Mouse (Mus musculus) monocyte, adult 2 months (primary cell): ENCODE measurements around the gene Slc22a21.
"Not testable (repeated sequence)": the region's sequence is repeated elsewhere in the genome, so short reads cannot be mapped to it uniquely, and the experiment has no call there.

Experiments
- DNase-seq, 2 experiments: peaks; one replicate each; pipeline ENCODE4 v3.0.0; 2022; ENCODE audit warnings: low spot score in 2 of 2, low read depth in 1 of 2

Slc22a21 gene

DNA sequence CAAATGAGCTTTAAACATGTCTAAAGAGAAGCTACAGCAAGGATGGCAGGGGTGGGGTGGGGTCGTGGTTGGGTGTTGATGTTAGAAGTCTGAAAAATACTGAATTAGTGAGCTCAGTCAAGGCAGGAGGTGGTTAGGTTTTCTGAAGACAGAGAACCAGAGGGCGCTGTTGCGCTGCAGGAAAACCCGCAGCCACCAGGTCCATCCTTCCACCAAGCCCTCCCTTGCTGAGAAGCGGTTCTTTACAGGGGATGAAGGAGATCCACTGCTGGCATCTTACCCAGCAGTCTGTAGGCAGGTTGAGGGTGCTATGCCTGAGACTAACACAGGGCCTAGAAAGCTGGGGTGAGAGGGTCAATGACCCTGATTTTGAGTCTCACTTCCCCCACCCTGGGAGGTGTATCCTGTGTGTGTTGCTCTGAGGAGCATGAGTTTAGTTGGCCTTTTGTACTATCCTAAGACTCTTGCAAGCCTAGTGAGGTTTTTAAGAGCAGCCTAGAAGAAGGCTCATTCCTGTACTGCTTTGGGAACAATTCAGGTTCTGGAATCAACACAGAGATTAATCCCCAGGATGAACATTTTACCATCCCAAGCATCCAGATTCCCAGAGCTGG, 22.1 kb upstream of the Slc22a21 start:
- peak in 1 of 2 experiments; percentile 18 for DNase-seq

DNA sequence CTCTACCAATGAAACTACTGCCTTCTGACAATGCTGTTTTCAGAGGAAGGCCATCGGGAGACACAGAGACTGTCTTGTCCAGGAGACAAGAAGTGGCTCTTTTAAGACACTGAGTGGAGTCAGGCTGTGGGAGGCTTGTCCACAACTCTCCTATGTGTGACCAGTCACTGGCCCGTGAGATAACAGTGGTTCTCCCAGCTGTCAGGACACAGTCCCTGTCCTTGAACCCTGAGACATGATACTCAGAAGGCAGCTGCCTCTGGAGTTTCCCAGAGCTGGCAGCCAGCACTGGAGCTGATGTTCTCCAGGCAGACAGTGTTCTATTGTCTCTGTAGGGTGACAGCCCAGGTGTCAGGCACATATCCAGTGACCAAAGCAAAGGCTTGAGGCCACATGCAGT, 17.5 kb upstream of the Slc22a21 start:
- no peak for DNase-seq

- no peak for DNase-seq
These were observed 12.1 kb upstream of the Slc22a21 start for GRCm38 (mm10) chr11:53992264-53992663.

- no peak for DNase-seq
These were observed 9.1 kb upstream of the Slc22a21 start for GRCm38 (mm10) chr11:53989232-53989631.

DNA sequence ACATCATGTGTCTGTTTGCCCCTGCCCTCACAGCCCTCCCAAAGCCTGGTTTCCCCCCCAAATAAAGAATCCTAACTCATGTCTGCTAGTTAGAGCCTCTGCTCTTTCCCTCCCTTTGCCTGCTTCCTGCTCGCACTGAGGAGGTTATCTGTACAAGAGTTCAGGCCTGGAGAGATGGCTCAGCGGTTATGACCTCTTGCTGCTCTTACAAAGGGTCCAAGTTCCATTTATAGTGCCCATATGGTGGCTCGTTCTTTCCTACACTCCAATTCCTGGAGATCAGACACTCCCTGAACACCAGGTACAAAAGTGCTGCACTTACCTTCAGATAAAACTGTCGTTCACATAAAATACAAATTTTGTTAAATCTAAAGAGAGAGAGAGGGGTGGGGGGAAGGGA, 7.9 kb upstream of the Slc22a21 start:
- no peak for DNase-seq

DNA sequence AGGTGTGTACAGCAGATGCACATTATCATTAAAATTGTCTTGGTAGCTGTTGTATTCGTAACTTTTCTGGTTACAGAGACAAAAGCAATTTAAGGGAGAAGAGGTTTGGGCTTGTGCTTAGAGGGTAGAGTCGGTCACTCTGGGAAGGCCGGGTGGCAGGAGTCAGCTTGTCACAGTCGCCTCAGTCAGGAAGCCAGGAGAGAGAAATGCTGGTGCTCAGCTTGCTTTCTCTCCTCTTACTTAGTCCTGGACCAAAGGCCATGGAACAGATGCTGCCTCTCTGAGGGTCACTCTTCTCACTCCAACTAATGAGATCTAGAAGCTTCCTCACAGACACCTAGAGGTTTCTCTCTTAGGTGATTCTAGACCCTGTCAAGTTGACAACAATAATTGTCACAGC, 1.3 kb upstream of the Slc22a21 start:
- DNase-seq = no peak

DNA sequence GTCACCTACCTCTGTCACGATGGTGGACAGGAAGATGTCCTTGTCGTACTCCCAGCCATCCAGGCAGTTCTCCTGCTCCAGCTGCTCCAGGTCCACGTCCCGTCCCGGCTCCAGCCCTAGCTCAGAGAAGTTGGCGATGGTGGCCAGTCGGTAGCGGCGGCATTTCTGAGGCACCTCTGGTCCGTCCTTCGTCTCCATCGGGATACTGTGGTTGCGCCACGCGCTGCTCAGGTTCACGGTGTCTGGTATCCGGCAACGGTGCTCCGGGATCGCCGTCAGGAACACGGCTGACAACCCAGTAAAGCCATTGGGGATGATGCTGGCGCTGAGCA, 710 bp downstream of the Slc22a21 start:
- DNase-seq = not testable (repeated sequence)

DNA sequence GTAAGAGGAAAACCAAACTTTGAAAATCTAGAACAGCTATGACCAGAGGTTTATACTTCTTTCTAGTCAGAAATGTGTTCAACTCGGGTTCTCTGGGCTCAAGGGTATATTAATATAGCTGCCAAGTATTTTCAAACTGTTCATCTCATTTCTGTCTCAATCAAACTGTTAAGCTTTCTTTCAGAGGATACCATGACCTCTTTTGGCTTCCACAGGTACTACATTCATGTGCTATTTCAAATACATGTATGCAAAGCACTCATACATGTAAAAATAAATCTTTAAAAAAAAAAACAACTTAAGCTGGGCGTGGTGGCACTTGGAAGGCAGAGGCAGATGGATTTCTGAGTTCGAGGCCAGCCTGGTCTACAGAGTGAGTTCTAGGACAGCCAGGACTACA, 2.5 kb downstream of the Slc22a21 start:
- DNase-seq = no peak

DNA sequence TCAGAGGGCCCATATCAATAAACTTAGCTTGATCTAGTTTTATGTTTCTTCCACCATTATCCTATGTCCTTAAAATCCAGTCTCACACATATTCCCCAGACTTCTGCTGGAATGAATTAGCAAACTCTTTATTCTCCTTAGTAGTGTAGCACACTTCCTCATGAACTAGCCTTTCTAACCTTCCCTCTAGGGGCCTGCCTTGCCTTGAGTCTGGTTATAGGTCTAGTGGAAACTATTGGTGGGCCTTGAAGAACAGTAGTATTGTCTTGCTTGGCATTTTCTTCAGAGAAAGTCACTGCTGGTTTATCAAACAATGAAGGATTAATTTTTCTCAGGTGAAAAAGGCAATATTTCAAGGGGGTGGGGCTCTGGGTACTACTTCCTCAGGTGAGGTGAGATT, 4.6 kb downstream of the Slc22a21 start:
- no peak for DNase-seq

DNA sequence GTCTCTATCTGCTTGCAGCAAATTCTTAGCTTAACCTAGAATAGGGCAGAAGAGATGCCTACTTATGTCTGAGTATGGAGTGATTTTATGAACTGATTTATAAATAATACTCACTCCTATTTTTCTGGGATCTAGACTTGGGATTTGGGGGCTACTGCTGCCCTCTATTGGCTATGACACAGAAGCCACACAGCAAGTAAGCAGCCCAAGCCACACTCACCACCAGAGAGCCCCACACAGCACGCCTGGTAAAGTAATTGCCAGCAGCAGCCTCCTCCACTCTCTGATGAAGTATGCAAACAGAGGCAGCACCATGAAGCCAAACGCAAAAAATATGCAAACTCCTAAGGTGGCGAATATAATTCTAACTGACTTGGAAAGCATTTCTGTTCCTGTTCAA, 21.1 kb downstream of the Slc22a21 start:
- DNase-seq = no peak

GRCm38 (mm10) chr11:53958176-53958575, 22.0 kb downstream of the Slc22a21 start:
- not testable (repeated sequence) for DNase-seq

GRCm38 (mm10) chr11:53956636-53957035, 23.5 kb downstream of the Slc22a21 start:
- DNase-seq = no peak

DNA sequence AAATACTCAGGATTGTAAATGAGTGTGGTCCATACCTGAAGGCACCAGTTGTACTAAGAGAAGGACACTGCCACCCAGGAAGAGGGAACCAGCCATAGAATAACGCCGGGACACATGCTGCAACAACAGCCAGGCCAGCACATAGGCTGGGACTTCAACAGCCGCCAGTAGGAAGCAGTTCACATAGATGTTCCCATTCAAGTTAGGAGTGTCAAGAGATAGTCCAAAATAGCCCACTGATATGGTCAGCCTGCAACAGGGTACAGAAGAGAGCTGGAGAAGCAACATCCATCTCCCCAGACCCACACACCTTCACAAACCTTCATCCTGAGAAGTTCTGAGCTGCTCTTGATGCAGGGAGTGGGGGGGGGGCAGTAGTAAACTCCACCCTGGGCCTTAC, 25.5 kb downstream of the Slc22a21 start:
- DNase-seq = no peak

DNA sequence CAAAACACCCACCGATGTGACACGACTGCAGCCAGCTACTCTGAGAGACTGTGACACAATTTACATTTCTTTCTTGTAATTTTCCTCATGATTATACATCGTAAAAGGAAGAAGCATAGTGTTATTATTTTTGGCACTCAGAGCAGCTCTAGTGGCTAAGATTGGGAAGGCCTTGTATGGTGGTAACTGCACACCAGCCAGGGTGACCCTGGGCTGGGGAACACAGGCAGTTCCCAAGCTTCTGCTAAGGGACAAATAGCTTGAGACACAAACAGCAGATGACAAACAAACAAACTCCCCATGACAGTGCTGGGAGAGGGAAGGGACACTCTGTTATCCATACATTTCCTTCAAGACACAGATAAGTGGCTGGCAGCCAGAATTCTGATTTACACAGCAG, 30.0 kb downstream of the Slc22a21 start:
- not testable (repeated sequence) for DNase-seq

DNA sequence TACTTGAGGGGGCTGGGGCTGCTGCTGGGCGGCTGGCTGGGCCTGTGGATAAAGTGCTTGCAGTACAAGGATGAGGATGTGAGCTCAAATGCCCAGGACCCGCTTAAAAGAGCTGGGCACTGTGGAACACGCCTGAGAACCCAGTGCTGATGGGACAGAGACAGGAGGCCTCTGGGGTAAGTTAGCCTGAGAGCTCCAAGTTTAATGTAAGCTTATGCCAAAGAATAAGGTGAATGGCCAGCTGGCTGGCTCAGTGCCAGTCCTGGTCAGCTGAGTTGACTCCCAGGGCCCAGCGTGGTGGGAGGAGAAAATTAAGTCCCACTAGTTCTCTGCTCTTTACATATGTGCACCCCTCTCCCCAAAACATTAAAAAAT, 48.2 kb downstream of the Slc22a21 start:
- not testable (repeated sequence) for DNase-seq

DNA sequence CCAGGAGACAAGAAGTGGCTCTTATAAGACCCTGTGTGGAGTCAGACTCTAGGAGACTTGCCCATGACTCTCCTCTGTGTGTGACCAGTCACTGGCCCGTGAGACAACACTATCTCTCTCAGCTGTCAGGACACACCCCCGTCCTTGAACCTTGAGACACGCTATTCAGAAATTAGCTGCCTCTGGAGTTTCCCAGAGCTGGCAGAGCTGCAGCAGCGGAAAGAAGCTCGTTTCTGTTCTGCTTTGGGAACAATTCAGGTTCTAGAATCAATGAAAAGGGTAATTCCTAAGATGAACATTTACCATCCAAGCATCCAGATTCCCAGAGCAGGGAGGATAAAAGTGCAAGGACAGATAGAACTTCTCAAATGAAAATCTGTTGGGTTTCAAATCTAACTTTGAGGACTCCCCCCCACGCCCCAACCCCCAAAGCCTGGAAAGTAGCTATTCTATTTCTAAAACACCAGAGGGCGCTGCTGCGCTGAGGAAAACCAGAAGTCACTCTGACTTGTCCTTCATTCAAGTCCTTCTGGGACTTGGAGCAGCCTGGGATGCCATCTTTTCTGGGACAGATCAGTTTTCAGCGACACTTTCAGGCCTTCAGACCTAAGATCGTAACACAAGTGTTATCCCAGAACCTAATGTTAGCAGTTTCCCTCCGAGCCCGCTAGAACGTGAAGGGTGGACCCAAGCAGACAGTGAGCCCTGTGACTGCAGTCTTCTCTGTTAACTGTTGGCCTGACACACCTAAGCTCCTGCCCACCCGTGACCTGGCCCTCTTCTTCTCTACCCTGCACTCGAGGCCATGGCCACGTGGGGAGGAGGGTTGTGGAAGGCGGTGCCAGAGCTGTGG, 48.8 kb downstream of the Slc22a21 start:
- DNase-seq = peak in 1 of 2 experiments; percentile 19

GRCm38 (mm10) chr11:53929741-53930140, 50.4 kb downstream of the Slc22a21 start:
- no peak for DNase-seq

DNA sequence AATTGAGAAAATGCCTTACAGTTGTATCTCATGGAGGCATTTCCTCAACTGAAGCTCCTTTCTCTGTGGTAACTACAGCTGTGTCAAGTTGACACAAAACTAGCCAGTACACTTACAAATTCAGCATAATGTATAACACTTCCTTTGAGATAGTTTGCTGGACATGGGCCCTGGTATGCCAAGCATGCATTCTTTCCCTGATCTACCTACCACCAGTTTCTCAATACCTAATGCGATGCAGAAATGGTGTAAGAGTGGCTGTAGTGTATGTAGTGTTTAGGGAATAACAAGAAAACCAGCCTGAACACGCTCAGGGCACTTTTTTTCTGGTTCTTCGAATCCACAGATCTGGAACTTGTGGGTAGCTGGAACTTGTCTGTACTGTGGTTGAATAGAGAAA, 51.5 kb downstream of the Slc22a21 start:
- DNase-seq = no peak

DNA sequence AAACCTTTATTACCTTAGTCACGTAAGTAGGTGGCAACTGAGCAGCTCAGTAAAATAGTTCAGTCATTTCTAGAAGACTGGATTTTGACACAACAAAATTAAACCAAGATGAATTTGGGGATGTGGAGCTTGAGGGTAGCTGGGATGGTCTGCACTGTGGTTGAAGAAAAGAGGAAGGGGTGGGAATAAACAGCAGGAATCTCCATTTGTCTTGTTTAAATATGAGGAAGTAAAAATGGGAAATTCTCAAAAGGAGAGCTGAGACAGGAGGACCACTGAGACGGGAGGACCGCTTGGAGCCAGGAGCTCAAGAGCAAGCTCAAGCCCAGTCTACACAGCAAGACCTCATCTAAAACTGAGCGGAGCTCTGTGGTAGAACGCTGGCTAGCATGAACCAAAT, 53.8 kb downstream of the Slc22a21 start:
- DNase-seq = no peak

GRCm38 (mm10) chr11:53918851-53919250, 61.3 kb downstream of the Slc22a21 start:
- no peak for DNase-seq

DNA sequence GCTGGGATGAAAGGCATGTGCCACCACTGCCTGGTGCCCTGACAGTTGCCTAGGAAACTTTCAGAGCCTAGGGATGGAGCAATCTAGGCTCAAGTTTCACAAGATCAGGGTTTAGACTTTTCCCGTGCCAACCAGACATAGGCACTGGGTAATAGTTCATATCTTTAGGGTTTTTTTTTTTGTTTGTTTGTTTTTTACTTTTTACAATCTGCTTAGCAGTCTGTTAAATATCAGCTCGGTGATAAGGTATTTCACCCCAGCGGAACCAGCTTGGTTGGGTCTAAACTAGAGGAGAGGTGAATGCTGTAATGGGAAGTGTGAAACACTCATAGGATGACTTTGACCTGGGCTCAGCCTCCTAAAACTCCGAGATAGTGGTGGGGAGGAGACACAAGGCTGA, 69.1 kb downstream of the Slc22a21 start:
- DNase-seq = no peak

GRCm38 (mm10) chr11:53908686-53909085, 71.4 kb downstream of the Slc22a21 start:
- DNase-seq = no peak

DNA sequence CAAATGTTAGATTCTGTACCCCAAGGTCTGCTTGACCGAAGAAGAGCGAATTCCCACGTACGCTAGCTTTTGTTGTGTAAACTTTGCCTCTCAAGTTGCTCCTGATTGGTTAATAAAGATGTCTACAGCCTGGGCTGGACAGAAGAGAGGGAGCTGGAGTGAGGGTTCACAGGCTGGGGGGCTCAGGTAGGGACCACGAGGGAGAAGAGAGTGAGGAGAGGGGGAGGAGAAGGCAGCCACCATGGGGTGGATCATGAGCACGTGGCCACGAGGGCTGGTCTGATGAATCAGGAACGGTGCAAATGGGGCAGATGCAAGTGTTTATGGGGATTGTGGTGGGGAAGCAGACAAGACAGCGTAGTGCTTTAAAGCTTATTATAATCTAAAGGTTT, 75.6 kb downstream of the Slc22a21 start:
- DNase-seq = no peak
